Mouse (Mus musculus) embryo, embryonic 11.5 days (tissue): ENCODE data around the gene Pdzd3.

ENCODE experiments used
- DNase-seq: peaks from one replicate; pipeline ENCODE4 v3.0.0-alpha.2; 2012; ENCODE audit warnings: low read depth, low spot score

Pdzd3 gene

GRCm38 (mm10) chr9:44200458-44200857, 50.8 kb downstream of the Pdzd3 start:
- DNase-seq = no peak

GRCm38 (mm10) chr9:44199580-44199979, 51.7 kb downstream of the Pdzd3 start:
- no peak for DNase-seq

GRCm38 (mm10) chr9:44199166-44199565, 52.1 kb downstream of the Pdzd3 start:
- DNase-seq = no peak
